Mouse (Mus musculus): ENCODE measurements around the gene Rnf113a2. TPM values are rescaled to one million over a fixed set of nuclear protein-coding genes. Genes with fewer than 3 reads are reported as not detected.

Rnf113a2 gene
- total RNA-seq, 1 experiment: 20.8 TPM

- no peaks in the 10 kb centered on the region for H3K36me3 ChIP-seq (ENCODE audit: control insufficient read depth, insufficient read depth, low read length, poor library complexity, severe bottlenecking)
- TF ChIP-seq HCFC1 (IDR thresholded peaks at IDR 0.05; ENCODE audit: borderline replicate concordance, insufficient read depth, low read length) (no peak), ZNF384 (IDR thresholded peaks at IDR 0.05; ENCODE audit: low read depth, low read length) (no peak), ZC3H11A (IDR thresholded peaks at IDR 0.05; ENCODE audit: borderline replicate concordance, low read depth, low read length) (no peak), MAFK (IDR thresholded peaks at IDR 0.05; ENCODE audit: insufficient read depth, low read depth, low read length) (no peak), CHD2 (IDR thresholded peaks at IDR 0.05; ENCODE audit: low read depth, low read length) (no peak)
- in situ Hi-C loops (cut with MboI; ENCODE audit: low sequenced_read_pairs in 2 of 2, unreplicated experiment in 2 of 2): no loop called here
- peaks cover 0 to 5% of the 10 kb centered on the region in 2 experiments; a peak in 1 of 4 replicates for H3K4me1 ChIP-seq (ENCODE audit: control insufficient read depth in 2 of 2, insufficient read depth in 2 of 2, low read length in 2 of 2, poor library complexity in 1 of 2)
- DNase-seq (ENCODE audit: low read depth, low spot score): no peak
- no peaks in the 10 kb centered on the region for H3K9me3 ChIP-seq (ENCODE audit: control insufficient read depth, insufficient read depth, low read depth, low read length)
- H3K27ac ChIP-seq (ENCODE audit: insufficient read depth, low read depth, low read length, poor library complexity, severe bottlenecking): no peak overlapping the region
- H3K4me3 ChIP-seq (ENCODE audit: insufficient read depth in 1 of 2, low read depth in 1 of 2, low read length in 2 of 2, poor library complexity in 1 of 2, severe bottlenecking in 1 of 2): no peak overlapping the region
- H3K9ac ChIP-seq (ENCODE audit: insufficient read depth, low read depth, low read length, poor library complexity, severe bottlenecking): no peak overlapping the region
Observed at GRCm38 (mm10) chr12:84384644-84385081, 32.3 kb upstream of the Rnf113a2 start.

GRCm38 (mm10) chr12:84385408-84385807, 31.6 kb upstream of the Rnf113a2 start:
- DNase-seq (ENCODE audit: low read depth, low spot score): no peak
- no peaks in the 10 kb centered on the region for H3K36me3 ChIP-seq (ENCODE audit: control insufficient read depth, insufficient read depth, low read length, poor library complexity, severe bottlenecking)
- no peak overlapping the region for H3K27ac ChIP-seq (ENCODE audit: insufficient read depth, low read depth, low read length, poor library complexity, severe bottlenecking)
- H3K9ac ChIP-seq (ENCODE audit: insufficient read depth, low read depth, low read length, poor library complexity, severe bottlenecking): no peak overlapping the region
- TF ChIP-seq ZC3H11A (IDR thresholded peaks at IDR 0.05; ENCODE audit: borderline replicate concordance, low read depth, low read length): no peak
- TF ChIP-seq MAFK (IDR thresholded peaks at IDR 0.05; ENCODE audit: insufficient read depth, low read depth, low read length): no peak
- TF ChIP-seq HCFC1 (IDR thresholded peaks at IDR 0.05; ENCODE audit: borderline replicate concordance, insufficient read depth, low read length): no peak
- TF ChIP-seq CHD2 (IDR thresholded peaks at IDR 0.05; ENCODE audit: low read depth, low read length): no peak
- TF ChIP-seq ZNF384 (IDR thresholded peaks at IDR 0.05; ENCODE audit: low read depth, low read length): no peak
- no peak overlapping the region for H3K4me3 ChIP-seq (ENCODE audit: insufficient read depth in 1 of 2, low read depth in 1 of 2, low read length in 2 of 2, poor library complexity in 1 of 2, severe bottlenecking in 1 of 2)
- peaks cover 0 to 5% of the 10 kb centered on the region in 2 experiments; a peak in 1 of 4 replicates for H3K4me1 ChIP-seq (ENCODE audit: control insufficient read depth in 2 of 2, insufficient read depth in 2 of 2, low read length in 2 of 2, poor library complexity in 1 of 2)
- no peaks in the 10 kb centered on the region for H3K9me3 ChIP-seq (ENCODE audit: control insufficient read depth, insufficient read depth, low read depth, low read length)
- in situ Hi-C loops (cut with MboI; ENCODE audit: low sequenced_read_pairs in 2 of 2, unreplicated experiment in 2 of 2): no loop called here

GRCm38 (mm10) chr12:84388097-84388496, 28.9 kb upstream of the Rnf113a2 start:
- peaks cover 0 to 5% of the 10 kb centered on the region in 2 experiments; a peak in 1 of 4 replicates for H3K4me1 ChIP-seq (ENCODE audit: control insufficient read depth in 2 of 2, insufficient read depth in 2 of 2, low read length in 2 of 2, poor library complexity in 1 of 2)
- no peak for TF ChIP-seq CHD2 (IDR thresholded peaks at IDR 0.05; ENCODE audit: low read depth, low read length)
- no peak for TF ChIP-seq ZC3H11A (IDR thresholded peaks at IDR 0.05; ENCODE audit: borderline replicate concordance, low read depth, low read length)
- TF ChIP-seq HCFC1 (IDR thresholded peaks at IDR 0.05; ENCODE audit: borderline replicate concordance, insufficient read depth, low read length): no peak
- no peak for TF ChIP-seq MAFK (IDR thresholded peaks at IDR 0.05; ENCODE audit: insufficient read depth, low read depth, low read length)
- TF ChIP-seq ZNF384 (IDR thresholded peaks at IDR 0.05; ENCODE audit: low read depth, low read length): no peak
- in situ Hi-C loops (cut with MboI; ENCODE audit: low sequenced_read_pairs in 2 of 2, unreplicated experiment in 2 of 2): no loop called here
- H3K9ac ChIP-seq (ENCODE audit: insufficient read depth, low read depth, low read length, poor library complexity, severe bottlenecking): no peak overlapping the region
- no peak for DNase-seq (ENCODE audit: low read depth, low spot score)
- no peaks in the 10 kb centered on the region for H3K36me3 ChIP-seq (ENCODE audit: control insufficient read depth, insufficient read depth, low read length, poor library complexity, severe bottlenecking)
- no peaks in the 10 kb centered on the region for H3K9me3 ChIP-seq (ENCODE audit: control insufficient read depth, insufficient read depth, low read depth, low read length)
- no peak overlapping the region for H3K27ac ChIP-seq (ENCODE audit: insufficient read depth, low read depth, low read length, poor library complexity, severe bottlenecking)
- H3K4me3 ChIP-seq (ENCODE audit: insufficient read depth in 1 of 2, low read depth in 1 of 2, low read length in 2 of 2, poor library complexity in 1 of 2, severe bottlenecking in 1 of 2): no peak overlapping the region

GRCm38 (mm10) chr12:84388774-84389400, 28.1 kb upstream of the Rnf113a2 start:
- no peak overlapping the region for H3K9ac ChIP-seq (ENCODE audit: insufficient read depth, low read depth, low read length, poor library complexity, severe bottlenecking)
- H3K4me3 ChIP-seq (ENCODE audit: insufficient read depth in 1 of 2, low read depth in 1 of 2, low read length in 2 of 2, poor library complexity in 1 of 2, severe bottlenecking in 1 of 2): no peak overlapping the region

More at GRCm38 (mm10) chr12:84388774-84389400, 28.1 kb upstream of the Rnf113a2 start:
- no peak for DNase-seq (ENCODE audit: low read depth, low spot score)
- peaks cover 0 to 5% of the 10 kb centered on the region in 2 experiments; a peak in 1 of 4 replicates for H3K4me1 ChIP-seq (ENCODE audit: control insufficient read depth in 2 of 2, insufficient read depth in 2 of 2, low read length in 2 of 2, poor library complexity in 1 of 2)
- no peaks in the 10 kb centered on the region for H3K9me3 ChIP-seq (ENCODE audit: control insufficient read depth, insufficient read depth, low read depth, low read length)
- H3K36me3 ChIP-seq (ENCODE audit: control insufficient read depth, insufficient read depth, low read length, poor library complexity, severe bottlenecking): no peaks in the 10 kb centered on the region
- no peak overlapping the region for H3K27ac ChIP-seq (ENCODE audit: insufficient read depth, low read depth, low read length, poor library complexity, severe bottlenecking)
- in situ Hi-C loops (cut with MboI; ENCODE audit: low sequenced_read_pairs in 2 of 2, unreplicated experiment in 2 of 2): no loop called here
- TF ChIP-seq CHD2 (IDR thresholded peaks at IDR 0.05; ENCODE audit: low read depth, low read length) (no peak), ZNF384 (IDR thresholded peaks at IDR 0.05; ENCODE audit: low read depth, low read length) (0 out of 2 replicates have a peak, but pooled peaks have one; percentile 31)

Data from ES-E14 (cell line).